Mouse (Mus musculus) lung, postnatal 0 days (tissue): ENCODE results near the gene Acp7.

Experiments
- CTCF ChIP-seq: IDR thresholded peaks from 2 replicates; pipeline ENCODE4 v1.5.1; 2016; ENCODE audit warnings: antibody characterized with exemption, mild to moderate bottlenecking
- EP300 ChIP-seq: IDR thresholded peaks from 2 replicates; pipeline ENCODE4 v1.6.1; 2016; ENCODE audit warnings: antibody characterized with exemption, mild to moderate bottlenecking, control low read depth

DNA sequence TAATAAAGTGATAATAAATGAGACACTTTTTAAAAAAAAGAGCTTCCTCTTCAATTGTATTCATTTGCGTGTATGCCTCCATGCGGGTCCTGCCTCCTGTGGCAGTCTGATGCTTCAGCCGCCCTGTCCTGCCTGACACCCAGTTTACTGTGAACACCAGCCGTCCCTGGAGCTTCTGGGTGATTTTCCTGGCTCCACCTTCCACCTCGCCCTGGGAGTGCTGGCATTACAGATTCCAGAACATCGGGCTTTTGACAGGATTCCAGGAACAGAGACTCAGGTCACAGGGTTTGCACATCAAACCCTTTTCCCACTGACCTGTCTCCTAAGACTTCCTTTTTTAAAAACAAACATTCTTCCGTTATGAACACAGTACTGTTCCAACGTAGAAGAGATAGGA is 6.4 kb upstream of the Acp7 start:
- TF ChIP-seq EP300 (no peak), CTCF (no peak)
